Mouse (Mus musculus): ENCODE measurements around the gene Ttll9. TPM values are rescaled to one million over a fixed set of nuclear protein-coding genes. Genes with fewer than 3 reads are reported as not detected.

Ttll9 gene
- total and polyA plus RNA-seq, 3 experiments, result 0.07 to 0.19 TPM; not detected in 1

DNA sequence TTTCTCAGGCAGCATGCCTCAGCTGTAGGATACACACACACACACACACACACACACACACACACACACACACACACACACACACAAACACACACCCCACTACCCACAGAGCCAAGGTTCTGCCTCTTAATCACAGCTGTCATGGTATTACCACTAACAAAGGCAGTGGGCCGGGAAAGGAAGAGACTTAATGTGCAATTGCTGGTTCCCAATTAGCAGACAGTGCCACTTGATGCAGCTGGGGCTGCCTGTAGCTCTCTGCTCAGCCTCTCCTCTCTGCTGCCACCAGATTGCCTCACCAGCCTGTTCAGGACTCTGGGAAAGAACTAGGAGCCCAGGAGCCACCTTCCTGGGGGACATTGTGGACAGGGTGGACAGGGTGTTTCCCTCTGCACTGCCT is 23.3 kb downstream of the Ttll9 start:
- TF ChIP-seq RAD21 (IDR thresholded peaks at IDR 0.05; ENCODE audit: low read depth, low read length), result no peak
- TF ChIP-seq TBP (IDR thresholded peaks at IDR 0.05; ENCODE audit: low read depth, low read length), result no peak
- TF ChIP-seq USF2 (IDR thresholded peaks at IDR 0.05; ENCODE audit: borderline replicate concordance in 1 of 2, insufficient read depth in 1 of 2, low read depth in 1 of 2, low read length in 2 of 2), result no peak
- TF ChIP-seq POLR2AphosphoS5 (IDR thresholded peaks at IDR 0.05; ENCODE audit: borderline replicate concordance, low read depth, low read length), result no peak
- no peaks in the 10 kb centered on the region for H3K79me2 ChIP-seq (ENCODE audit: control insufficient read depth, insufficient read depth, low read length, poor library complexity)
- H3K9ac ChIP-seq (ENCODE audit: control insufficient read depth, low read depth, low read length, poor library complexity, severe bottlenecking), result no peak overlapping the region
- H3K9me3 ChIP-seq (replicated peaks; ENCODE audit: insufficient read depth, low read length), result no peaks in the 10 kb centered on the region
- H3K27ac ChIP-seq (ENCODE audit: control insufficient read depth, low read depth, low read length), result no peak overlapping the region
- H3K4me1 ChIP-seq (ENCODE audit: control insufficient read depth in 1 of 2, insufficient read depth in 2 of 2, low read length in 2 of 2), result no peaks in the 10 kb centered on the region
- H3K4me3 ChIP-seq (ENCODE audit: control insufficient read depth in 1 of 2, insufficient read depth in 1 of 2, low read depth in 2 of 2, low read length in 2 of 2), result no peak overlapping the region
- no peak for DNase-seq (ENCODE audit: low read depth, low spot score)
- H3K36me3 ChIP-seq (ENCODE audit: control insufficient read depth in 1 of 2, insufficient read depth in 2 of 2, low read length in 2 of 2), result no peaks in the 10 kb centered on the region
- peaks cover 7 to 28% of the 10 kb centered on the region in 2 experiments for H3K27me3 ChIP-seq (ENCODE audit: control insufficient read depth in 1 of 2, insufficient read depth in 2 of 2, low read length in 2 of 2)

DNA sequence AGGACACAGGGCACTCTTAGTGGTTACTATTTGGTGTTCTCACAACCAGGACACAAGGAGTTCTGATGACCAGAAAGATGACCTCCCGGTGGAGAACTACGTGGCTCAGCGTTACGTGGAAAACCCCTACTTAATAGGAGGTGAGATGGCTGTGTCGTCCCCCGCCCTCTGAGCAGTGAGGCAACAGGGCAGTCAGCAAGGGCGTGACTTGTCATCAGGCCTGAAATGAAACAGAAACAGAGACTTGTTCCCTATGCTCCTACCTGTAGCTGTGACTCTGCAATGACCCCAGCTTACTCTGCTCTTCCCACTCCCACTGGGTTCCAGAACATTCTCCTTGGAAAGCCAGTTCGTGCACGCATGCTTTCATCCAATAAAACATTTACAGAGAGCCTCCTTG is 29.2 kb downstream of the Ttll9 start:
- DNase-seq (ENCODE audit: low read depth, low spot score), result no peak
- Histone ChIP-seq H3K79me2 (ENCODE audit: control insufficient read depth, insufficient read depth, low read length, poor library complexity) (no peaks in the 10 kb centered on the region), H3K27ac (ENCODE audit: control insufficient read depth, low read depth, low read length) (no peak overlapping the region), H3K27me3 (ENCODE audit: control insufficient read depth in 1 of 2, insufficient read depth in 2 of 2, low read length in 2 of 2) (peaks cover 10 to 18% of the 10 kb centered on the region in 2 experiments), H3K4me3 (ENCODE audit: control insufficient read depth in 1 of 2, insufficient read depth in 1 of 2, low read depth in 2 of 2, low read length in 2 of 2) (no peak overlapping the region), H3K9ac (ENCODE audit: control insufficient read depth, low read depth, low read length, poor library complexity, severe bottlenecking) (no peak overlapping the region), H3K36me3 (ENCODE audit: control insufficient read depth in 1 of 2, insufficient read depth in 2 of 2, low read length in 2 of 2) (no peaks in the 10 kb centered on the region), H3K4me1 (ENCODE audit: control insufficient read depth in 1 of 2, insufficient read depth in 2 of 2, low read length in 2 of 2) (no peaks in the 10 kb centered on the region), H3K9me3 (replicated peaks; ENCODE audit: insufficient read depth, low read length) (no peaks in the 10 kb centered on the region)
- TF ChIP-seq NRF1 (IDR thresholded peaks at IDR 0.05; ENCODE audit: insufficient read depth, low read depth, low read length, poor library complexity, severe bottlenecking) (no peak), JUND (IDR thresholded peaks at IDR 0.05; ENCODE audit: low read depth, low read length) (no peak), MAFK (IDR thresholded peaks at IDR 0.05; ENCODE audit: borderline replicate concordance, low read depth, low read length) (no peak), ZC3H11A (IDR thresholded peaks at IDR 0.05; ENCODE audit: low read depth, low read length) (no peak), TBP (IDR thresholded peaks at IDR 0.05; ENCODE audit: low read depth, low read length) (no peak), CTCF (IDR thresholded peaks at IDR 0.05 in 2 of 3, conservative IDR thresholded peaks at IDR 0.05 in 1 of 3; ENCODE audit: control insufficient read depth in 1 of 3, insufficient read depth in 1 of 3, low read depth in 2 of 3, low read length in 3 of 3, poor library complexity in 1 of 3, severe bottlenecking in 1 of 3) (no peak), E2F4 (IDR thresholded peaks at IDR 0.05; ENCODE audit: borderline replicate concordance, low read depth, low read length) (no peak), CHD1 (IDR thresholded peaks at IDR 0.05; ENCODE audit: low read depth, low read length) (no peak)

DNA sequence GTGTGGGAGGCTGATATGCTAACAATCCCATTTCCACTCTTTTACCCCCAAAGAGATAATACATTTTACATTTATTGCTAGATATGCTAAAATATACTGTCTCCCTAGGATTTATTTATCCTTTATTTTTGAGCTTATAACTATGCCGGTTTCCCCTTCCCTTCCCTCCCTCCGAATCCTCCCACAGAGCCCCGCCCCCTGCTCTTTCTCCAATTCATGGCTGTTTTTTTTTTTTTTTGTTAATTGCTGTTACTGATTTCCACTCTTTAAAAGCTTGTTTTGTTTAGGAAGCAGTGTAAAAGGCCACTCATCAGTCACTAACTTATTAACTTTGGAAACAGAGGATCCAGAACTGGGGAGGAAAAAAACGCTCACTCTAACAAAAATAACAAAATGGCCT is 34.8 kb downstream of the Ttll9 start:
- H3K4me1 ChIP-seq (ENCODE audit: control insufficient read depth in 1 of 2, insufficient read depth in 2 of 2, low read length in 2 of 2), result no peaks in the 10 kb centered on the region
- H3K9ac ChIP-seq (ENCODE audit: control insufficient read depth, low read depth, low read length, poor library complexity, severe bottlenecking), result no peak overlapping the region
- TF ChIP-seq POLR2AphosphoS2 (IDR thresholded peaks at IDR 0.05; ENCODE audit: low read length), result no peak
- no peak for TF ChIP-seq ZKSCAN1 (IDR thresholded peaks at IDR 0.05; ENCODE audit: low read depth, low read length)
- no peak for TF ChIP-seq NELFE (IDR thresholded peaks at IDR 0.05; ENCODE audit: low read depth, low read length)
- TF ChIP-seq JUND (IDR thresholded peaks at IDR 0.05; ENCODE audit: low read depth, low read length), result no peak
- no peak overlapping the region for H3K27ac ChIP-seq (ENCODE audit: control insufficient read depth, low read depth, low read length)
- H3K27me3 ChIP-seq (ENCODE audit: control insufficient read depth in 1 of 2, insufficient read depth in 2 of 2, low read length in 2 of 2), result peaks cover 3 to 7% of the 10 kb centered on the region in 2 experiments
- H3K9me3 ChIP-seq (replicated peaks; ENCODE audit: insufficient read depth, low read length), result no peaks in the 10 kb centered on the region
- no peak for DNase-seq (ENCODE audit: low read depth, low spot score)
- H3K4me3 ChIP-seq (ENCODE audit: control insufficient read depth in 1 of 2, insufficient read depth in 1 of 2, low read depth in 2 of 2, low read length in 2 of 2), result no peak overlapping the region
- H3K79me2 ChIP-seq (ENCODE audit: control insufficient read depth, insufficient read depth, low read length, poor library complexity), result no peaks in the 10 kb centered on the region
- no peaks in the 10 kb centered on the region for H3K36me3 ChIP-seq (ENCODE audit: control insufficient read depth in 1 of 2, insufficient read depth in 2 of 2, low read length in 2 of 2)
